In the genomic region with DNA sequence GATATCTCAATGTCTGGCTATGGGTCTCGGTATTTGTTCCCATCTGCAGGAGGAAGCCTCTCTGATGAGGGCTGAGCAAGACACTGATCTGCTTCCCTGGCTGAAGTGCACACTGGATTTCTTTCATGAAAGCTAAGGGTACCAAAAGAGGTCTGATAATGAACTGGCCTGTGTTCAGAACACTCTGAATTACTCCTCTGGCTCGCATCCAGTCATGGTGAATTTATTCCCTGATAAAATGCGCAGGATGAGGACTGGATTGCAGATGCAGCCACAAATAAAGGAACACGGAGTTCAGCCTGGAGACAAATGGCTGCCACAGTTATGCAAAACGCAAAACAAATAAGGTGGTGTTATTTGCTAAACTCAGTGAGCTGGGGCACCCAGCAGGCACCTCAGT, we compare ENCODE assay signal across 14 mouse cellular contexts. TPM values are rescaled to one million over a fixed set of nuclear protein-coding genes. Genes with fewer than 3 reads are reported as not detected.
DNase-seq lines count a peak whose midpoint lies in the region; ATAC-seq and TF ChIP-seq lines count a peak whose summit lies in the region.
"Had no signal": no experiment of that assay in that cellular context is flagged by ENCODE, and none has a peak within 500 bp of the region (broad histone marks: within the 10 kb centered on the region; RNA-seq: fewer than 3 reads in every experiment).

No protein-coding gene starts in this region.

- DNase-seq in forebrain, embryonic 11.5 days (ENCODE audit: low spot score), result no peak
- no peak for DNase-seq in midbrain, embryonic 10.5 days (ENCODE audit: low spot score)
- DNase-seq in midbrain, embryonic 11.5 days (ENCODE audit: low spot score, missing footprints), result no peak
- peak; percentile 40 for DNase-seq in hindbrain, embryonic 14.5 days (ENCODE audit: low spot score)
- DNase-seq in midbrain, postnatal 0 days (ENCODE audit: low spot score), result peak; percentile 75
- DNase-seq in spleen, adult 12 weeks (ENCODE audit: low spot score), result no peak
- DNase-seq in B cell, adult 2 months, result no peak
- DNase-seq: kidney, adult 11 months; lung, adult 18-20 months; right cerebral cortex, postnatal 25 days had no signal

- peaks cover 11% of the 10 kb centered on the region for H3K4me1 ChIP-seq in forebrain, embryonic 15.5 days
- no peaks in the 10 kb centered on the region for H3K4me1 ChIP-seq in forebrain, embryonic 11.5 days (replicated peaks; ENCODE audit: control insufficient read depth, insufficient read depth, low read length)
- H3K4me1 ChIP-seq in midbrain, embryonic 10.5 days, result 0 out of 2 replicates have a peak, but pooled peaks cover 6% of the 10 kb centered on the region
- no peaks in the 10 kb centered on the region for H3K4me1 ChIP-seq in midbrain, embryonic 11.5 days (ENCODE audit: control insufficient read depth, insufficient read depth, low read length)
- 0 out of 2 replicates have a peak, but pooled peaks cover 7% of the 10 kb centered on the region for H3K4me1 ChIP-seq in hindbrain, embryonic 14.5 days (replicated peaks; ENCODE audit: control insufficient read depth, insufficient read depth, low read length)
- peaks cover 4% of the 10 kb centered on the region; the same call in 1 of the 2 replicates for H3K4me1 ChIP-seq in midbrain, postnatal 0 days (ENCODE audit: insufficient read depth, low read length)

- H3K4me3 ChIP-seq in forebrain, embryonic 15.5 days, result no peak overlapping the region
- H3K4me3 ChIP-seq in forebrain, embryonic 11.5 days (ENCODE audit: low read depth, low read length), result no peak overlapping the region
- no peak overlapping the region for H3K4me3 ChIP-seq in midbrain, embryonic 10.5 days
- no peak overlapping the region for H3K4me3 ChIP-seq in midbrain, embryonic 11.5 days (ENCODE audit: low read depth, low read length)
- H3K4me3 ChIP-seq in hindbrain, embryonic 14.5 days (replicated peaks; ENCODE audit: low read length), result no peak overlapping the region
- no peak overlapping the region for H3K4me3 ChIP-seq in midbrain, postnatal 0 days (ENCODE audit: low read depth, low read length)

- WGBS in forebrain, embryonic 15.5 days, result 14% methylated on average over 5 of the region's 5 CpGs
- WGBS in forebrain, embryonic 11.5 days, result 62% methylated on average over 5 of the region's 5 CpGs
- 42% methylated on average over 5 of the region's 5 CpGs for WGBS in midbrain, embryonic 10.5 days
- WGBS in midbrain, embryonic 11.5 days, result 46% methylated on average over 5 of the region's 5 CpGs
- WGBS in hindbrain, embryonic 14.5 days, result 17% methylated on average over 5 of the region's 5 CpGs
- WGBS in midbrain, postnatal 0 days, result 19% methylated on average over 5 of the region's 5 CpGs

- H3K27me3 ChIP-seq in forebrain, embryonic 15.5 days, result no peaks in the 10 kb centered on the region
- no peaks in the 10 kb centered on the region for H3K27me3 ChIP-seq in forebrain, embryonic 11.5 days (ENCODE audit: control insufficient read depth, insufficient read depth, low read length)
- no peaks in the 10 kb centered on the region for H3K27me3 ChIP-seq in midbrain, embryonic 10.5 days (ENCODE audit: low read depth, poor library complexity, severe bottlenecking)
- no peaks in the 10 kb centered on the region for H3K27me3 ChIP-seq in midbrain, embryonic 11.5 days (ENCODE audit: control insufficient read depth, insufficient read depth, low read length)
- H3K27me3 ChIP-seq in hindbrain, embryonic 14.5 days (ENCODE audit: control insufficient read depth, insufficient read depth, low read length), result no peaks in the 10 kb centered on the region
- H3K27me3 ChIP-seq in midbrain, postnatal 0 days (ENCODE audit: insufficient read depth, low read length), result no peaks in the 10 kb centered on the region

- H3K27ac ChIP-seq in forebrain, embryonic 15.5 days (replicated peaks), result peak overlapping the region; percentile 44
- H3K27ac ChIP-seq in forebrain, embryonic 11.5 days (ENCODE audit: low read depth, low read length), result no peak overlapping the region
- 0 out of 2 replicates have a peak overlapping the region, but pooled peaks have one; percentile 13 for H3K27ac ChIP-seq in midbrain, embryonic 10.5 days (replicated peaks)
- H3K27ac ChIP-seq in midbrain, embryonic 11.5 days (ENCODE audit: low read depth, low read length), result no peak overlapping the region
- H3K27ac ChIP-seq in hindbrain, embryonic 14.5 days, result peak overlapping the region; percentile 54
- peak overlapping the region; percentile 65 for H3K27ac ChIP-seq in midbrain, postnatal 0 days (ENCODE audit: low read depth, low read length)

- no peak for ATAC-seq in forebrain, embryonic 15.5 days (replicated peaks)
- no peak for ATAC-seq in forebrain, embryonic 11.5 days (replicated peaks; ENCODE audit: low FRiP score)
- ATAC-seq in midbrain, embryonic 11.5 days (ENCODE audit: low FRiP score), result no peak
- peak; percentile 17; the same call in 1 of the 2 replicates for ATAC-seq in hindbrain, embryonic 14.5 days (ENCODE audit: low FRiP score)
- ATAC-seq in midbrain, postnatal 0 days (ENCODE audit: low FRiP score), result no peak

- H3K9ac ChIP-seq in forebrain, embryonic 15.5 days (replicated peaks), result no peak overlapping the region
- no peak overlapping the region for H3K9ac ChIP-seq in forebrain, embryonic 11.5 days (ENCODE audit: low read length)
- no peak overlapping the region for H3K9ac ChIP-seq in midbrain, embryonic 11.5 days (ENCODE audit: low read length)
- H3K9ac ChIP-seq in hindbrain, embryonic 14.5 days, result no peak overlapping the region
- H3K9ac ChIP-seq in midbrain, postnatal 0 days (replicated peaks; ENCODE audit: low read length, poor library complexity, severe bottlenecking), result no peak overlapping the region; the same call in 1 of the 2 replicates

- no peaks in the 10 kb centered on the region for H3K9me3 ChIP-seq in forebrain, embryonic 15.5 days
- no peaks in the 10 kb centered on the region for H3K9me3 ChIP-seq in forebrain, embryonic 11.5 days (ENCODE audit: control insufficient read depth, low read length)
- no peaks in the 10 kb centered on the region for H3K9me3 ChIP-seq in midbrain, embryonic 10.5 days (replicated peaks)
- H3K9me3 ChIP-seq in midbrain, embryonic 11.5 days (ENCODE audit: control insufficient read depth, low read length), result no peaks in the 10 kb centered on the region
- no peaks in the 10 kb centered on the region for H3K9me3 ChIP-seq in hindbrain, embryonic 14.5 days (ENCODE audit: control insufficient read depth, low read length)
- H3K9me3 ChIP-seq in midbrain, postnatal 0 days (ENCODE audit: low read length), result no peaks in the 10 kb centered on the region

- no peak overlapping the region for H3K4me2 ChIP-seq in forebrain, embryonic 15.5 days (replicated peaks)
- no peak overlapping the region for H3K4me2 ChIP-seq in forebrain, embryonic 11.5 days (ENCODE audit: low read depth, low read length, severe bottlenecking)
- no peak overlapping the region for H3K4me2 ChIP-seq in midbrain, embryonic 11.5 days
- no peak overlapping the region for H3K4me2 ChIP-seq in hindbrain, embryonic 14.5 days (replicated peaks)
- H3K4me2 ChIP-seq in midbrain, postnatal 0 days (ENCODE audit: low read depth, low read length, poor library complexity, severe bottlenecking), result no peak overlapping the region

- H3K36me3 ChIP-seq in forebrain, embryonic 15.5 days, result no peaks in the 10 kb centered on the region
- H3K36me3 ChIP-seq in forebrain, embryonic 11.5 days (ENCODE audit: control insufficient read depth, insufficient read depth, low read length), result no peaks in the 10 kb centered on the region
- H3K36me3 ChIP-seq in midbrain, embryonic 10.5 days, result no peaks in the 10 kb centered on the region
- H3K36me3 ChIP-seq in midbrain, embryonic 11.5 days (ENCODE audit: control insufficient read depth, insufficient read depth, low read length), result no peaks in the 10 kb centered on the region
- no peaks in the 10 kb centered on the region for H3K36me3 ChIP-seq in hindbrain, embryonic 14.5 days (replicated peaks; ENCODE audit: control insufficient read depth, insufficient read depth)
- H3K36me3 ChIP-seq in midbrain, postnatal 0 days (ENCODE audit: insufficient read depth, low read length), result no peaks in the 10 kb centered on the region

- no peak for TF ChIP-seq CTCF in midbrain, postnatal 0 days (IDR thresholded peaks at IDR 0.05)

RNA-seq across cellular contexts. Expression of a gene that starts 6.3 kb away (rescaled TPM):
- polyA plus RNA-seq in forebrain, embryonic 15.5 days (2015; fragmentation: Nextera tagmentation; extraction: Ambion mirVana), result not detected in 2 replicates
- not detected in 2 replicates for polyA plus RNA-seq in forebrain, embryonic 11.5 days (2014; fragmentation: Nextera tagmentation; extraction: Ambion mirVana)
- not detected in 2 replicates for polyA plus RNA-seq in midbrain, embryonic 10.5 days (2016; fragmentation: Nextera tagmentation; extraction: Ambion mirVana)
- polyA plus RNA-seq in midbrain, embryonic 11.5 days (2014; fragmentation: Nextera tagmentation; extraction: Ambion mirVana), result not detected in 2 replicates
- not detected in 2 replicates for polyA plus RNA-seq in hindbrain, embryonic 14.5 days (2014; fragmentation: Nextera tagmentation; extraction: Ambion mirVana)
- total RNA-seq in midbrain, postnatal 0 days (2014; rRNA removed), result not detected in 2 replicates
- polyA plus RNA-seq in midbrain, postnatal 0 days (2015; fragmentation: Nextera tagmentation; extraction: Ambion mirVana), result 0.14 and 0.15 TPM in 2 replicates
- total RNA-seq: layer of hippocampus, adult 8-10 months had no signal
- polyA plus RNA-seq: heart, embryonic 14.5 days; stomach, embryonic 16.5 days had no signal

RNA-seq across cellular contexts. Expression of a gene that starts 21.9 kb away (rescaled TPM):
- polyA plus RNA-seq in forebrain, embryonic 15.5 days (2015; fragmentation: Nextera tagmentation; extraction: Ambion mirVana), result 2.0 and 2.2 TPM in 2 replicates
- polyA plus RNA-seq in forebrain, embryonic 11.5 days (2014; fragmentation: Nextera tagmentation; extraction: Ambion mirVana), result 0.65 and 1.1 TPM in 2 replicates
- 0.31 and 0.56 TPM in 2 replicates for polyA plus RNA-seq in midbrain, embryonic 10.5 days (2016; fragmentation: Nextera tagmentation; extraction: Ambion mirVana)
- polyA plus RNA-seq in midbrain, embryonic 11.5 days (2014; fragmentation: Nextera tagmentation; extraction: Ambion mirVana), result 0.25 and 0.37 TPM in 2 replicates
- polyA plus RNA-seq in hindbrain, embryonic 14.5 days (2014; fragmentation: Nextera tagmentation; extraction: Ambion mirVana), result 0.69 and 0.83 TPM in 2 replicates
- total RNA-seq in midbrain, postnatal 0 days (2014; rRNA removed), result 0.47 and 1.4 TPM in 2 replicates
- 1.1 and 1.6 TPM in 2 replicates for polyA plus RNA-seq in midbrain, postnatal 0 days (2015; fragmentation: Nextera tagmentation; extraction: Ambion mirVana)

RNA-seq across cellular contexts. Expression of a gene that starts 55.6 kb away (rescaled TPM):
- not detected in 2 replicates for polyA plus RNA-seq in forebrain, embryonic 15.5 days (2015; fragmentation: Nextera tagmentation; extraction: Ambion mirVana)
- polyA plus RNA-seq in forebrain, embryonic 11.5 days (2014; fragmentation: Nextera tagmentation; extraction: Ambion mirVana), result not detected in 2 replicates
- 0.06 TPM in 1 of 2 replicates, not detected in the other for polyA plus RNA-seq in midbrain, embryonic 10.5 days (2016; fragmentation: Nextera tagmentation; extraction: Ambion mirVana)
- not detected in 2 replicates for polyA plus RNA-seq in midbrain, embryonic 11.5 days (2014; fragmentation: Nextera tagmentation; extraction: Ambion mirVana)
- not detected in 2 replicates for polyA plus RNA-seq in hindbrain, embryonic 14.5 days (2014; fragmentation: Nextera tagmentation; extraction: Ambion mirVana)
- not detected in 2 replicates for total RNA-seq in midbrain, postnatal 0 days (2014; rRNA removed)
- not detected in 2 replicates for polyA plus RNA-seq in midbrain, postnatal 0 days (2015; fragmentation: Nextera tagmentation; extraction: Ambion mirVana)

Comparison
In these comparisons a context has a peak if more than half of its experiments do, and no peak if none do; other contexts are left out.
1. H3K27ac ChIP-seq: peak in forebrain, embryonic 15.5 days (single experiment), midbrain, embryonic 10.5 days (single experiment), hindbrain, embryonic 14.5 days (single experiment) and midbrain, postnatal 0 days (single experiment); none in forebrain, embryonic 11.5 days (single experiment) and midbrain, embryonic 11.5 days (single experiment).
2. DNase-seq: peak in hindbrain, embryonic 14.5 days (single experiment) and midbrain, postnatal 0 days (single experiment); none in forebrain, embryonic 11.5 days (single experiment), midbrain, embryonic 10.5 days (single experiment), midbrain, embryonic 11.5 days (single experiment), spleen, adult 12 weeks (single experiment) and B cell, adult 2 months (0 of 2).